Mouse (Mus musculus): ENCODE results near the gene Dhh. TPM values are rescaled to one million over a fixed set of nuclear protein-coding genes. Genes with fewer than 3 reads are reported as not detected.

Gene Dhh
- polyA plus RNA-seq, 1 experiment from 2014 or later: 0.65 TPM

GRCm38 (mm10) chr15:98869342-98870178 lies 28.8 kb downstream of the Dhh start:
- H3K9ac ChIP-seq (replicated peaks; ENCODE audit: low read depth, low read length): peak overlapping the region; percentile 95
- H3K4me3 ChIP-seq (replicated peaks; ENCODE audit: low read length): peak overlapping the region; percentile 98
- 11% methylated on average over 8 of the region's 8 CpGs for WGBS
- H3K4me2 ChIP-seq (ENCODE audit: low read length): peak overlapping the region; percentile 93
- no peak for ATAC-seq
- peaks cover 13% of the 10 kb centered on the region; the same call in 1 of the 2 replicates for H3K36me3 ChIP-seq (ENCODE audit: control insufficient read depth, insufficient read depth)
- peaks cover 40% of the 10 kb centered on the region for H3K4me1 ChIP-seq (replicated peaks; ENCODE audit: control insufficient read depth, insufficient read depth, low read length)
- H3K27ac ChIP-seq (ENCODE audit: low read length): peak overlapping the region; percentile 4; the same call in 1 of the 2 replicates
- no peaks in the 10 kb centered on the region for H3K9me3 ChIP-seq (ENCODE audit: control insufficient read depth, low read length)
- H3K27me3 ChIP-seq (replicated peaks; ENCODE audit: control insufficient read depth, insufficient read depth, low read length): no peaks in the 10 kb centered on the region

GRCm38 (mm10) chr15:98868346-98869063 lies 29.8 kb downstream of the Dhh start:
- peaks cover 20% of the 10 kb centered on the region for H3K36me3 ChIP-seq (ENCODE audit: control insufficient read depth, insufficient read depth)
- H3K27ac ChIP-seq (ENCODE audit: low read length): no peak overlapping the region
- WGBS: 37% methylated on average over 11 of the region's 11 CpGs
- H3K4me3 ChIP-seq (replicated peaks; ENCODE audit: low read length): peak overlapping the region; percentile 98
- H3K9ac ChIP-seq (replicated peaks; ENCODE audit: low read depth, low read length): peak overlapping the region; percentile 95
- no peaks in the 10 kb centered on the region for H3K9me3 ChIP-seq (ENCODE audit: control insufficient read depth, low read length)
- H3K4me1 ChIP-seq (replicated peaks; ENCODE audit: control insufficient read depth, insufficient read depth, low read length): peaks cover 40% of the 10 kb centered on the region
- H3K27me3 ChIP-seq (replicated peaks; ENCODE audit: control insufficient read depth, insufficient read depth, low read length): no peaks in the 10 kb centered on the region
- H3K4me2 ChIP-seq (ENCODE audit: low read length): peak overlapping the region; percentile 93
- no peak for ATAC-seq

GRCm38 (mm10) chr15:98867321-98867720 lies 31.0 kb downstream of the Dhh start:
- peak; percentile 54 for ATAC-seq
- 63% methylated on average over 6 of the region's 6 CpGs for WGBS
- Histone ChIP-seq H3K36me3 (ENCODE audit: control insufficient read depth, insufficient read depth) (peaks cover 24% of the 10 kb centered on the region), H3K4me3 (replicated peaks; ENCODE audit: low read length) (no peak overlapping the region), H3K4me1 (replicated peaks; ENCODE audit: control insufficient read depth, insufficient read depth, low read length) (peaks cover 36% of the 10 kb centered on the region), H3K9ac (replicated peaks; ENCODE audit: low read depth, low read length) (no peak overlapping the region), H3K9me3 (ENCODE audit: control insufficient read depth, low read length) (no peaks in the 10 kb centered on the region), H3K4me2 (ENCODE audit: low read length) (peak overlapping the region; percentile 30; the same call in 1 of the 2 replicates), H3K27ac (ENCODE audit: low read length) (no peak overlapping the region), H3K27me3 (replicated peaks; ENCODE audit: control insufficient read depth, insufficient read depth, low read length) (no peaks in the 10 kb centered on the region)

DNA sequence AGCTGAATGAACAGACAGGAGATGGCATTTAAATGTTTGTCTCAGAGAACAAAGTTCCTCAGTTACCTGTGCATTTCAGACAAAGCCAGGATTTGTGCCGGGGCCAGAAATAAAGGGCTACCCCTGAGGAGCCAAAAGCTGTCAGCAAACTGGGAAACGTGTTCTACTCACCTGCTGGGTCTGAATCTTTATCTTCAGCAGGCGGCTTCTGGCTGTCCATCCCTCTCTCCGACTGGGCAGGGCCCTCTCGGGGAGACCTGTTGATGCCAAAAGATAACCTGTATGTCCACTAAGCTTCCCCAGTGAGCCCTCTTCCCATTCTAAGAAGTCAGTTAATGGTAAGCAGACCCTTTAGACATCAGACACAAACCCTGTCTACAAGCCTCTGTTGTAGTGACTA lies 31.8 kb downstream of the Dhh start:
- H3K27ac ChIP-seq (ENCODE audit: low read length): no peak overlapping the region
- no peak overlapping the region for H3K9ac ChIP-seq (replicated peaks; ENCODE audit: low read depth, low read length)
- WGBS: 84% methylated on average over 5 of the region's 5 CpGs
- H3K4me3 ChIP-seq (replicated peaks; ENCODE audit: low read length): no peak overlapping the region
- no peaks in the 10 kb centered on the region for H3K9me3 ChIP-seq (ENCODE audit: control insufficient read depth, low read length)
- H3K4me2 ChIP-seq (ENCODE audit: low read length): no peak overlapping the region
- no peak for ATAC-seq
- H3K36me3 ChIP-seq (ENCODE audit: control insufficient read depth, insufficient read depth): peaks cover 32% of the 10 kb centered on the region
- H3K27me3 ChIP-seq (replicated peaks; ENCODE audit: control insufficient read depth, insufficient read depth, low read length): no peaks in the 10 kb centered on the region
- peaks cover 36% of the 10 kb centered on the region for H3K4me1 ChIP-seq (replicated peaks; ENCODE audit: control insufficient read depth, insufficient read depth, low read length)

DNA sequence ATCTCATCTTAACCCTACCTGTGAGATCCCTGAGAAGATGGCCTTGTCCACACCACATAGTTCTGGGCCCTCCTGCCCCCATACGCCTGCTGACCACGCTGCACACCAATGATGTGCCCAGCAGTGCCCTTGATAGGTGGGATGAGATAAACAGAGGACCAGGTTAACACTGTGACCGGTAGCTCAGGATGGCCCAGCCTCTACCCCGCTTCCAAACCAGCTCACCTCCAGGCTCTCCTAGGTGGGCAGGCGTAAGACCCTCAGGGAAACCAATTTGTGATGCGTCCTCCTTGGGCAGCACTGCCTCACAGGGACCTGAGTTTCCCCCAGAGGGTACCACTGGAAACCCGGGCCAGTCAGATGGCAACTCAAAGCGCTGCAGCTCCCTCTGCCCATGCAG lies 32.6 kb downstream of the Dhh start:
- no peak overlapping the region for H3K4me3 ChIP-seq (replicated peaks; ENCODE audit: low read length)
- no peak overlapping the region for H3K4me2 ChIP-seq (ENCODE audit: low read length)
- H3K27me3 ChIP-seq (replicated peaks; ENCODE audit: control insufficient read depth, insufficient read depth, low read length): no peaks in the 10 kb centered on the region
- peaks cover 39% of the 10 kb centered on the region for H3K36me3 ChIP-seq (ENCODE audit: control insufficient read depth, insufficient read depth)
- no peak for ATAC-seq
- 97% methylated on average over 8 of the region's 8 CpGs for WGBS
- no peak overlapping the region for H3K27ac ChIP-seq (ENCODE audit: low read length)
- no peaks in the 10 kb centered on the region for H3K9me3 ChIP-seq (ENCODE audit: control insufficient read depth, low read length)
- H3K9ac ChIP-seq (replicated peaks; ENCODE audit: low read depth, low read length): no peak overlapping the region
- peaks cover 36% of the 10 kb centered on the region for H3K4me1 ChIP-seq (replicated peaks; ENCODE audit: control insufficient read depth, insufficient read depth, low read length)

DNA sequence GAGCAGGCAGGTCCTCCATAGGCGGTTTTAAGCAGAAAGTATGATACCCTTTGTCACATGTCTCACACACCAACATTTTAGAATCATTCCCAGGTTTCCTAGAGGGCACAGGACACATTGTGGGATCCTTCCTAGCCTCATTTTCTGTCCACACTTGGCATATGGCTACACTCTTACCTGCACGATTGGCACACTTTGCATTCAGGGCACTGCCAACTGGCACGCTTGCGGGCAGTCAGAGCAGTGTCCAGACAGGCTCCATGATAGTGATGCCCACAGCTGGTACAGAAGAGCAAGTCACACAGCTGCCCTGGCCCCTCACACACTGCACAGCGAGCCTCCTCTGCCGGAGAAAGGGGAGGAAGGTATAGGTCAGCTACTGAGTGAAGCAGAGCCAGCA lies 33.4 kb downstream of the Dhh start:
- Histone ChIP-seq H3K4me3 (replicated peaks; ENCODE audit: low read length) (no peak overlapping the region), H3K4me2 (ENCODE audit: low read length) (no peak overlapping the region), H3K9me3 (ENCODE audit: control insufficient read depth, low read length) (no peaks in the 10 kb centered on the region), H3K9ac (replicated peaks; ENCODE audit: low read depth, low read length) (no peak overlapping the region), H3K27me3 (replicated peaks; ENCODE audit: control insufficient read depth, insufficient read depth, low read length) (no peaks in the 10 kb centered on the region), H3K36me3 (ENCODE audit: control insufficient read depth, insufficient read depth) (peaks cover 47% of the 10 kb centered on the region), H3K4me1 (replicated peaks; ENCODE audit: control insufficient read depth, insufficient read depth, low read length) (peaks cover 34% of the 10 kb centered on the region), H3K27ac (ENCODE audit: low read length) (no peak overlapping the region)
- 98% methylated on average over 6 of the region's 6 CpGs for WGBS
- no peak for ATAC-seq

GRCm38 (mm10) chr15:98863451-98863958 lies 34.8 kb downstream of the Dhh start:
- WGBS: 92% methylated on average over 12 of the region's 12 CpGs
- peaks cover 57% of the 10 kb centered on the region for H3K36me3 ChIP-seq (ENCODE audit: control insufficient read depth, insufficient read depth)
- no peak overlapping the region for H3K27ac ChIP-seq (ENCODE audit: low read length)
- H3K4me1 ChIP-seq (replicated peaks; ENCODE audit: control insufficient read depth, insufficient read depth, low read length): peaks cover 20% of the 10 kb centered on the region
- no peaks in the 10 kb centered on the region for H3K27me3 ChIP-seq (replicated peaks; ENCODE audit: control insufficient read depth, insufficient read depth, low read length)
- H3K4me2 ChIP-seq (ENCODE audit: low read length): no peak overlapping the region
- H3K9ac ChIP-seq (replicated peaks; ENCODE audit: low read depth, low read length): no peak overlapping the region
- H3K9me3 ChIP-seq (ENCODE audit: control insufficient read depth, low read length): no peaks in the 10 kb centered on the region
- no peak overlapping the region for H3K4me3 ChIP-seq (replicated peaks; ENCODE audit: low read length)
- ATAC-seq: no peak

DNA sequence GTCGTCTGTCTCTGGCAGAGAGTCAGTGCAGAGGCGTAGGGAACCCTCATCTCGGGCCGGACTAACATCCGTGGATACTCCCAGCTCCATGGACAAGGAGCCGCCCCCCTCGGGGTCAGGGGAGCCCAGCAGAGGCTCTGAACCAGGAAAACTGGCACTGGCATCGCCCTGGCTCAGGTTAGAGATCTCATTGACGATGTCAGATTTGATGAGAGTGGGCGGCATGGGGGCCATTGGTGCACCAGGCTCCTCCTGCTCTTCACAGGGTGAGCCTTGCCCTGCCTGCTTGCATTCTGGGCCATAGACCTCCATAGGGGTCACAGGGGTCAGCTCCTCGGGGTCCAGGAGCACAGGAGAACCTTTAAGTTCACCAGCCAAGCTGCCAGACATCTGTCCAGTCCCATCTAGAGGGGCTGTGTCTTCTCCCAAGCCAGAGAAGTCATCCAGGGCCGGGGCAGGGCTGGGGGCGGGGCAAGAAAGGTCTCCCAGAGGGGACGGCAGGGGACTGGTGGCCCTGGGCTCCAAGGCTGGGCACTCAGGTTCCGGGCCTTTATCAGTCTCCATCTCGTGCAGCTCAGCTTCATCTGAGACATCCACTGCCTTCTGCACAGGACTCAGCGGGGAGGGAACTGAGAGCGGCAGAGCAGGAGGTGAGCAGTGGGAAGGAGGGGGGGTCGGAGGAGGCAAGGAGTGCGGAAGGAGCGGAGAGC lies 36.5 kb downstream of the Dhh start:
- Histone ChIP-seq H3K4me3 (replicated peaks; ENCODE audit: low read length) (no peak overlapping the region), H3K27me3 (replicated peaks; ENCODE audit: control insufficient read depth, insufficient read depth, low read length) (no peaks in the 10 kb centered on the region), H3K9me3 (ENCODE audit: control insufficient read depth, low read length) (no peaks in the 10 kb centered on the region), H3K4me2 (ENCODE audit: low read length) (no peak overlapping the region), H3K27ac (ENCODE audit: low read length) (no peak overlapping the region), H3K9ac (replicated peaks; ENCODE audit: low read depth, low read length) (no peak overlapping the region), H3K36me3 (ENCODE audit: control insufficient read depth, insufficient read depth) (peaks cover 71% of the 10 kb centered on the region), H3K4me1 (replicated peaks; ENCODE audit: control insufficient read depth, insufficient read depth, low read length) (peaks cover 3% of the 10 kb centered on the region)
- 88% methylated on average over 21 of the region's 21 CpGs for WGBS
- no peak for ATAC-seq

DNA sequence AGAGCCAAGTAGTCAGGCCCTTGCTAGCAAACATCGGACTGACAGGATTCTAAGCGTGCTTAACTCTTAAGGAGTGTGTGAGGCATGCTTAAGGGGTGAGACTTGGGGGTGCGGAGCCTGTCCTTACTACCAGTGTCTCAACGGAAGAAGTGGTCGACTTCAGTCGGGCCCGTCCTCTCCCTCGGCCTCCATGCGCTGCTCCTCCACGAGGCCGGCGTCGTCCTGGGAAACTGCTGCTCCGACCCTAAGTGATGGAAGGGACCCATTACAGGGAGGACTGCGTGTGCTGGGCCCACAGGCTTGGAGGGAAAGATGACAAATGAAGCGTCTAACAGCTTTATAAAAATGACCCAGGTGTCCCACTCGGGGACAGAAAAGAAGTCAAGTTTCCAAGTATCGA lies 37.4 kb downstream of the Dhh start:
- H3K27me3 ChIP-seq (replicated peaks; ENCODE audit: control insufficient read depth, insufficient read depth, low read length): no peaks in the 10 kb centered on the region
- H3K4me2 ChIP-seq (ENCODE audit: low read length): no peak overlapping the region
- WGBS: 93% methylated on average over 18 of the region's 18 CpGs
- H3K4me1 ChIP-seq (replicated peaks; ENCODE audit: control insufficient read depth, insufficient read depth, low read length): no peaks in the 10 kb centered on the region
- no peaks in the 10 kb centered on the region for H3K9me3 ChIP-seq (ENCODE audit: control insufficient read depth, low read length)
- ATAC-seq: no peak
- H3K27ac ChIP-seq (ENCODE audit: low read length): no peak overlapping the region
- H3K9ac ChIP-seq (replicated peaks; ENCODE audit: low read depth, low read length): no peak overlapping the region
- H3K4me3 ChIP-seq (replicated peaks; ENCODE audit: low read length): no peak overlapping the region
- H3K36me3 ChIP-seq (ENCODE audit: control insufficient read depth, insufficient read depth): peaks cover 72% of the 10 kb centered on the region

All from forebrain, embryonic 16.5 days (tissue).